Mouse (Mus musculus) heart, postnatal 10 days (tissue): ENCODE data around the gene Cd81. TPM values are rescaled to one million over a fixed set of nuclear protein-coding genes. Genes with fewer than 3 reads are reported as not detected.
A peak's percentile ranks its signal among the peaks of the same experiment; 100 is the strongest.

Experiments used
- DNase-seq, 2 experiments: peaks; one replicate each; pipeline ENCODE4 v3.0.0; 2021
- intact Hi-C: fragments of 180-260 bp; cut with DNase I; formaldehyde crosslinking; loops from one replicate; pipeline ENCODE4 v1.15.1; 2025
- total RNA-seq, 2 experiments: library from RNA; stranded (reverse); gene quantifications; 2 replicates each; pipeline ENCODE4 v1.2.3; 2021

Gene Cd81
- total RNA-seq, 2 experiments from 2014 or later = 630 to 639 TPM

DNA sequence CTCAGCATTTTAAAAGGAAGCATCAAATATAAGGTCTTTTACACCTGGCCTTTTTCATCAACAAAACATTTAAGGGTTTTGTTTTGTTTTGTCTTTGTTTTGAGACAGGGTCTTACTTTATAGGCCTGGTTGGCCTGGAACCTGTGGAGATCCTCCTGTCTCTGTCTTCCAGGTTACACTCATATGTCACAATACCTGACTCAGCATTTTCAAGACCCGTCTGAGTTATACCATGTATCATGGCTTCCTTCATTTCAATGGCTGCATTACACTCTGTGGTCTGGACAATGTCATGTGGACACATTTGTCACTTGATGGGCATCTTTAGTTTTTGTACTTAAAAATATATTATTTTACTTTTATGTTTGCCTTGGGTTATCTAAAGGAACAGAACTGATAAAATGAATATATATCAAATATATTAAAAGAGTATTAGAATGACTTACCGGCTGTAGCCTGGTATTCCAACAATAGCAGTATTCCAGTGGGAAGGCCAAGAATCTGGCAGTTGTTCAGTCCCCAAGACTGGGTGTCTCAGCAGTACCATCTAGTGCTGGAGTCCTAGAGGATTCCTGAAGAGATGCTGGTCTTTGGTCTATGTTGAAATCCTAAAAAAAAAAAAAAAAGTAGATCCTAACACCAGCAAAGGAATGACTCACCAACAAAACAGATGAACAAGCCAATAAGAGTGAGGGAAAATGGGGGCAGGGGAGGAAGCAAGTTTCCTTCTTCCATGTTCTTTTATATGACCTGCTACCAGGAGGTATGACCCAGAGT is 8.3 kb upstream of the Cd81 start:
- no peak for DNase-seq
- intact Hi-C loops = no loop called here

GRCm38 (mm10) chr7:143044826-143045206 is 7.7 kb upstream of the Cd81 start:
- intact Hi-C loops = no loop called here
- DNase-seq = no peak

DNA sequence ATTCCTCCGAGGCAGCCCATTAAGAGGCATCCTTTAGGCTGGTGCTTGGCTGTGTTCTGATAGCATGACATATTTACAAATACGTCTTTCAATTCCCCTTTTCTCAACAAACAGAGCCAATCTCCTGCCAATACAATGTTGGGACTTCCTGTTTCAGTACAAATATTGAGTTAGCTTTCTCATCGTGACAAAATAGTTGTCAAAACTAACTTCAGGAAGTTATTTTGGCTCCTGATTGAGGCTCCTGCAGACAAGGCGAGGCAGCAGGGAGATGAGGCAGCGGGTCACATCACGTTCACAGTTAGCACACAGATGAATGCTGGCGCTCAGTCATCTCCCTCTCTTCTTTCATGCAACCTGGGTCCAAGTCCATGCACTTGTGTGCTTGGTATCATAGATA is 6.2 kb upstream of the Cd81 start:
- DNase-seq = no peak
- intact Hi-C loops = no loop called here

DNA sequence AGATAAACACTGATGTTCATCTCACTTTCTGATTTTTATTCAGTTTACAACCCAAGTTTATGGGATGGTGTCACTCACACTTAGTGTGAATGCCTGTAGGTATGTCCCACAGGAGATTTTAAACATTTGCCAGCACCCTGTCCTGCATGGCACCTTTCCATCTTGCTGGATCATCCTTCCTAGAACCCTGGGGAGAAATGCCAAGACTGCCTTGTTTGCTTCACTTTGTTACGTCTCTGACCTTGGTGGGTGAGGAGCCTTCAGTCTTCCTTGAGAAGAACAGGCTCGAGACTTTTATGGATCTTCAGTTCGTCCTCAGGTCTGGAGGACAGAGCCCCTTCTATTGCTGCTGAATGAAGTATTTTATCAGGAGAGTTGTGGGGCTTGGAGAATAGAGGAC is 3.2 kb upstream of the Cd81 start:
- intact Hi-C loops = no loop called here
- DNase-seq = no peak

DNA sequence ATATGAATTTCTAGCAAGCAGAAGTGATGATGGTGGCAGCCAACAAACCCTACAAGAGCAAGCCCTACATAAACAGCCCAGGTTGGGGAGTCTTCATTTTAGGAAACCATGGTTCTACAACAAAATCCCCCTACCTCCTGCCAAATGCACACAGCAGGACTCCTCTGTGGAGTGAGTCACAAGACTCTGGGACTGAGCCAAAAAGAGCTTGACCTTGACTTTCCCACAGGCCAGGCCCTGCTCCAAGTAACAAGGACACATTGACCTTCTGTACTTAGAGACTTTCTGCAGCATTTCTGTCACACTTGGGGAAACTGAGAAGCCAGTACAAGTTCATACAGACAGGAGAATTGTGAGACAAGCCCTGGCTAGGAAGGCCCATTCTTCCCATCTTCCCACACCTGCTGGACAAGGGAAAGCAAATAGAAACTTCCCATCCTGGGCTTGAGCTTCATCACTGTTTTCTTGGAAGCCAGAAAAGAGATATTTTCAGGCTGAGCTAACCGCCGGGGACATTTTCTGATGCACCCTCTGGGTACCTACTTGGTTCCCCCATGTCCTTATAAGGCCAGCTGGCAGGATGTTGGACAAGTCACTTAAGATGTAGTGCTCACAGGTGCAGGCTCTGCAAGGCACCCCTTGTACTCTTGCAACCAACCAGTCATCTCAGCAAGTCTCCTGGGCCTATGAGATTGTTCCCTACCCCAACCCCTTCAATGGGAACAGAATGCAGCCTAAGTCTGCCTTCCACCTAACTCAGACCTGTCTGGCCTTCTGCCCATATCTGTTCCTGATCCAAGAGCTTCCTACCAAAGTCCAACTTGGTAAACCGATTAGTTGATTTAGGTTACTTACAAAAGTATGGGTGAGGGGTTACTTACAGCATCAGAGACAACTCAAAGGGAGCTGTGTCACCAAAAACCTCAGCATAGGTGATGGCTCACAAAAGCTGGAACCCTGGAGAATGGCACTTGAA is 2.4 kb upstream of the Cd81 start:
- DNase-seq = peak; percentile 81 to 82
- intact Hi-C loops = no loop called here

DNA sequence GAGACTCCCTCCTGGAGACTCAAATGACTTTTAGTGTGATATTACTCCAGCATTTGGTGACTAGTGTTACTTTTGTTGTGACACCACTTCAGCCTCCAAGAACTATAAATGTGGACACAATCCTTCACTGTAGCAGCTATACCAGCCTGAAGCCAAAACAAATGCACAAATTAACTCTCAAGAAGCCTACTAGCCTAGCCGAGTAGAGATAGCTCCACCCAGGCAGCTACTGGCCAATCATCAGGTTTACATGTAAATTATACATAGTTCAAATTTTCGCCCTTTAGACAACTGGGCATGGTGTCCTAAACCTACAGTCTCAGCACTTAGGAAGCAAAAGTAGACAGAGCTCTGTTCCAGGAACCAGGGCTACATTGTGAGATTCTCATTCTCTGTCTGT is 1.2 kb upstream of the Cd81 start:
- intact Hi-C loops = no loop called here
- DNase-seq = no peak

- intact Hi-C loops = loop anchor here (1.0 to 2.0 kb wide), 2 partner anchors 16 to 45 kb away; partner anchors contain the start of gene Tssc4
Observed at GRCm38 (mm10) chr7:143053008-143053899, 715 bp downstream of the Cd81 start.

DNA sequence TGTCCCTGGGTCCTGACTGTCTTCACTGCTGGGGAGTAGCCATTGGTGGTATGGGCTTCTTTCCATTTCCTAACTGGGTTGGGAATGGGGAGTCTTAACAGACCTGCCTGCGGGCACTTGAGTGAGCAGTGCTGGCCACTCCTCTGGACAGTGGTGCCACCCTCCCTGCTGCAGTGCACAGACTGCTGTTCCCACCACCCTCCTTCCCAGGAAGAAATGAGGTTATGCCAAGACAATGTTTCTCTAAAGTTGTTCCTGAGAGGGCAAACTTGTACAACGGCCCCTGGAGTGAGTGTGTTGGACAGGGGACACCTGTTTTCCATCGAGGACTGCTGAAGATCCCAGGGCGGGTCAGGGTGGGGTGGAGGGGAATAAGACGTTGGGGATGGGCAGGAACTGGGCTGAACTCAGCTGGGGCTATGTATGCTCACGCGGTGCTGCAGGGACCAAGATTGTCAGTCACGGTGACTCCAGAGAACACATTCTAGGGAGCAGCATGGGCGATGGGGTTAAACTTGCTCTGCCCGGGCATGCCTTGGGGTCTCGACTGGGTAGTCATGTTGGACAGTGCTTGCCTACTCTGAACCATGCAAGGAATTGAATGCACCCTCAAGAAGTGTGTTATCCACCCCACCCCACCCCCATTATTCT is 1.5 kb downstream of the Cd81 start:
- DNase-seq = no peak
- intact Hi-C loops = loop anchor here (1.0 to 2.0 kb wide), 2 partner anchors 15 to 46 kb away; partner anchors contain the start of gene Tssc4

More at GRCm38 (mm10) chr7:143053008-143053899, 715 bp downstream of the Cd81 start:
- DNase-seq = peak; percentile 85

- intact Hi-C loops = no loop called here
- no peak for DNase-seq
Observed at GRCm38 (mm10) chr7:143054612-143054965, 2.0 kb downstream of the Cd81 start.

GRCm38 (mm10) chr7:143055001-143055400 is 2.5 kb downstream of the Cd81 start:
- intact Hi-C loops = no loop called here
- no peak for DNase-seq

GRCm38 (mm10) chr7:143055499-143056186 is 3.1 kb downstream of the Cd81 start:
- no peak for DNase-seq

GRCm38 (mm10) chr7:143057023-143057422 is 4.5 kb downstream of the Cd81 start:
- DNase-seq = no peak
- intact Hi-C loops = no loop called here

More at GRCm38 (mm10) chr7:143055499-143056186, 3.1 kb downstream of the Cd81 start:
- intact Hi-C loops = no loop called here

DNA sequence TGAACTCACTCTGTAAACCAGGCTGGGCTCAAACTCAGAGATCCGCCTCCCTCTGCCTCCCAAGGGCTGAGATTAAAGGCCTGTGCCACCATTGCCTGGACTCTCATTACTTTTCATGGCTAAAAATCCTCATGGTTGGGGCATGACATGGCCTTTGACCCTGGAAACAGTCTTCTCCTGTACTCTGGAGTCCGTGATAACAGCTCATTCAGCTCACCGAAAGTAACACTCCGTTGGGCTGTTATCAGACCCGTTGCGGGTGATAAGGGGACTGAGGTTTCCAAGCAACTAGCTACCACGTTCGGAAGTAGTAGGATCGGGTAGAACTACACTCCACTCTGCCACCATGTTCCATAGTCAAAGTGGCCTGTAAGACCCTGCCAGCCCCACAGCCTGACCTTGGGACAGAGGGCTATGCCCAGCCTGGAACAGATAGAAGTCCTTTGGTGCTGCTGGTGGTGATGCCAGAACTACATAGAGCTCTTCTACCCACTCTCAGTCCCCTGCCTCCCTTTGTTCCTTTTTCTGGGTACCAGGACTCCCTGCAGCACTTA is 5.2 kb downstream of the Cd81 start:
- peak; percentile 41 to 57 for DNase-seq
- intact Hi-C loops = no loop called here

DNA sequence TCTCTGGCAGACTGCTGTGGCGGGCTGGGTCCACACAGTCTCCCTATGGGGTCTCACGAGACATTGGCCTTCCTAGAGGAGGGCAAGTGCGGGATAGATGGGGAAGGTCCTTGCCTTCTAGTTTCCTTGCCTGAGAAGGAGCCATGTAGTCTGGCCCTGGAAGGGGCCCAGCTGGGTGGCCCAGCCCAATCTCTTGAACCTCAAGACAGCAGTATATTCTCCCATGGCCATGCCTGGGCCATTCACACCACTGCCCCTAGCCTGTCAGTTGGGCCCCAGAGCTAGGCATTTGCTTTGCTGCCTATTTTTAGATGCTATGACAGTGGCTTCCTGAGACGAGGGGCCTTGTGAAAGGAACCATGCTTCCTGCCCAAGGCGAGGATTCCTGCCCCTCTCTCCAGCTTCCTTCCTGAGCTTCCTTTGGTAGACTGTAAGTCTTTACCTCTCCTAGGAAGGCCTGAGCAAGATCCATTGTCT is 5.7 kb downstream of the Cd81 start:
- DNase-seq = peak; percentile 64 to 73
- intact Hi-C loops = no loop called here

DNA sequence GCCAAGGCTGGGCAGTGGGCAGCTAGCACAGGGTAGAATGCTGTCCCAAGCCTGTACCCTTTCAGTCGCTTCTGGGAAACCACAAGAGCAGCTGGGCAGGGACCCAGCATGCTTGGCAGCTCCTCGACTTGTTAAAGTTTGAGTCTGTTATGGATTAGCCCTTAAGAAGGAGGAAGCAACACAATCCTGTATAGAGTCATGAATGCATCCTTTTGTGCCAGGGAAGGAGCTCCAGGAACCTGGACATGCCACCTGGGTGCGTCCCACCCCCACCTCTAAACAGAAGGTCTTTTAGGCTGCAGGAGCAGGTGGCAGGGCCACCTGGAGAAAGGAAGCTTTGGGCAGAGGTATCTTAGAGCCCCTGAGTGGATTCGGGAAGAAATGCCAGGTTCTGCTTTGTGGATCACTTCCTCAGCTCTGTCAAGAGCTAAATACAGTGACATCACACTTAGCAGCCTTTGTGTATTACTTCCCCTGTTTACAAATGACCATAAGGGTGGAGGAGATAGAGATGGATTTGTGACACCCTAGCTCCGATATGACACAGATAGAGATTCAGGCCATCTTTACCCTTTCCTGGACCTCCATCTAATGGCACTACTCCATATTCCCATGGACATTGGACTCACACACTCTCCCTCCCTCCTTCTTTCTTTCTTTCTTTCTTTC is 6.8 kb downstream of the Cd81 start:
- intact Hi-C loops = no loop called here
- DNase-seq = peak; percentile 72 to 74

GRCm38 (mm10) chr7:143062704-143063103 is 10.2 kb downstream of the Cd81 start:
- intact Hi-C loops = no loop called here

GRCm38 (mm10) chr7:143064226-143064625 is 11.7 kb downstream of the Cd81 start:
- no peak for DNase-seq
- intact Hi-C loops = no loop called here

More at GRCm38 (mm10) chr7:143062704-143063103, 10.2 kb downstream of the Cd81 start:
- DNase-seq = no peak

DNA sequence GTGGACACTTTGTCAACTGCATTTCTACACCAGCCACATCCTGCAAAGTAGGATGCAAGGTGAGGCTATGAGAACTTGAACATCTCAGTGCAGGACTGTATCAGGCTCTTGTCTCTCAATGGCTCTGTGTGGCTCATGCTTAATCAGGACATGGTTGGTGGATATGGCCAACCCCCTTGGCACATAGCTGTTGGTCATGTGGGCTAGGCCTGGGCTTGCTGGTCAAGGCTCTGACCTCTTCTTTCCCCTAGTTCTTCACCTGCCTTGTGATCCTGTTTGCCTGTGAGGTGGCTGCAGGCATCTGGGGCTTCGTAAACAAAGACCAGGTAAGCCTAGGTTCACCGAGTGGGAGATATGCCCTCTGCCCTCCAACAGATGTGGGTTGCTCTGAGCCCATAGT is 13.2 kb downstream of the Cd81 start:
- intact Hi-C loops = no loop called here

More for the DNA sequence above, 13.2 kb downstream of the Cd81 start:
- DNase-seq = no peak
